Mouse (Mus musculus) adrenal gland, postnatal 4 days (tissue): ENCODE results near the gene Lyve1. TPM values are rescaled to one million over a fixed set of nuclear protein-coding genes. Genes with fewer than 3 reads are reported as not detected.

Source experiments
- DNase-seq, 2 experiments: peaks; one replicate each; pipeline ENCODE4 v3.0.0; 2021 to 2022; ENCODE audit warnings: low spot score in 2 of 2, mixed read lengths in 2 of 2
- total RNA-seq, 2 experiments: library from RNA; stranded (reverse); gene quantifications; 2 replicates each; pipeline ENCODE4 v1.2.3; 2021

Gene Lyve1
- total RNA-seq, 2 experiments from 2014 or later, result 24.1 to 33.6 TPM

- DNase-seq, result no peak
Observed at GRCm38 (mm10) chr7:110854927-110855546, 8.0 kb downstream of the Lyve1 start.

GRCm38 (mm10) chr7:110854519-110854918 lies 8.5 kb downstream of the Lyve1 start:
- no peak for DNase-seq

DNA sequence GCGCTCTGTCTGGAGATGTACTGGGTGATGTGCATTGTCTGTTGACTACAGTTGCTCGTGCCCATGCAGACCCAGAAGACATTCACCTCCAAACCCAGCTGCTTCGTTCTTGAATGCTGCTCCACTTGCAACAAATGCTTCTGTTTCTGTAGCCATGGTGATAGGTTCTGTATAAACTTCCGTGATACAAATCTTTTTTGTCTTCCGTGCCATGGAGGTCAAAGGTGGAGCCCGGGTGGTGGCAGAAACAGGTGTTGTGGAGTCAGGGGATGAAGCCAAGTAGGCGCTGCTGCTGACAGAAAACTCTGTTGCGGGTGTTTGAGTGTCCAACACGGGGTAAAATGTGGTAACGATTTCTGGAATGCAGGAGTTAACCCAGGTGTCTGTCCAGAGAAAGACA lies 9.4 kb downstream of the Lyve1 start:
- DNase-seq, result no peak

DNA sequence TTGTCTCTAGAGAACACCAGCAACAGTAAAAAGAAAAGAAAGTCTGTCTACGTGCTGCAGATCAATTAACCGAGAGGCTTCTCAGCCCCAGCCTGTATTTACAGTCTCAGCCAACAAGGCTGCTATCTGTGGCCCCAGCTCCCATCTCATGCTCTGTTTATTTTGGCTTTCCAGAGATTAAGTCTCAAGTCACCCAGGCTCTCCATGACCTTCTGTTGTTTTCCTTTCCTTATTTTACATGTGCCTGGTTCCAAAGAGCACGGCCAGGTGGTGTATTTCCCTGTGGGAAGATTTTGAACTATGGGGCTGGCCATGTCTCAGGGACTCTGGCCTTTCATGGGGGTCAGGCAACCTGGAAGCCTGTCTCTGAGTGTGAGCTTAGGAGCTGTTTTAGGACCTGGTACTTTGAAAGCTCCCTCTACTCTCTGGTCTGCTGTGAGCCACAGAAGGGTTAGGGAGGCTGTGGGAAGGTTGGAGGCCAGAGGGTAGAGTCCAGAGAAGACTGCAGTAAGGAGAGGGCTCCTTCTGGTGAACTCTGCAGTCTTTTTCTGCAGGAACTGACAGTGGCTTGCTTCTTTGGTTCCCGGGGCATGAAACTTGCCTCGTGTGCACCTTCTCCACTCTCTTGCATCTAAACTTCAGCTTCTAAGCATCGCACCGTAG lies 11.4 kb downstream of the Lyve1 start:
- DNase-seq, result no peak

GRCm38 (mm10) chr7:110848371-110848770 lies 14.7 kb downstream of the Lyve1 start:
- no peak for DNase-seq

DNA sequence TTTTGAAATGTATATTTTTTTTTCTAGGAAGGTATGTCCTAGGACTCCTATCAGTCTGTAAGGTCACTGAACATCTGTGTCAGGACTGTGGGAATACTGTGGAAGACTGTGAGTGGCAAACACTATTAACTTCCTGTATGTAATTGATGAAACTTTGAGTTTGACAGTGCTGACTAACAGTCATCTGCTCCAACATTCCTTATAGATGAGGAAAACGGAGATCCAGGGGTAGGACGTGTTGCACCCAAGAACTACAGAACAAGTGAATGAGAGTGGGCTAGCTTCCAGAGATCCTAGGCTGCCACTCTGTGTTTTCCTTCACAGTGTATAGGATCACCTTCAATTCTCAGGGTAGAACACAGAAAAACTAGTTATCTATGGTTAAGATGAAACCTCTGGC lies 15.7 kb downstream of the Lyve1 start:
- DNase-seq, result no peak

DNA sequence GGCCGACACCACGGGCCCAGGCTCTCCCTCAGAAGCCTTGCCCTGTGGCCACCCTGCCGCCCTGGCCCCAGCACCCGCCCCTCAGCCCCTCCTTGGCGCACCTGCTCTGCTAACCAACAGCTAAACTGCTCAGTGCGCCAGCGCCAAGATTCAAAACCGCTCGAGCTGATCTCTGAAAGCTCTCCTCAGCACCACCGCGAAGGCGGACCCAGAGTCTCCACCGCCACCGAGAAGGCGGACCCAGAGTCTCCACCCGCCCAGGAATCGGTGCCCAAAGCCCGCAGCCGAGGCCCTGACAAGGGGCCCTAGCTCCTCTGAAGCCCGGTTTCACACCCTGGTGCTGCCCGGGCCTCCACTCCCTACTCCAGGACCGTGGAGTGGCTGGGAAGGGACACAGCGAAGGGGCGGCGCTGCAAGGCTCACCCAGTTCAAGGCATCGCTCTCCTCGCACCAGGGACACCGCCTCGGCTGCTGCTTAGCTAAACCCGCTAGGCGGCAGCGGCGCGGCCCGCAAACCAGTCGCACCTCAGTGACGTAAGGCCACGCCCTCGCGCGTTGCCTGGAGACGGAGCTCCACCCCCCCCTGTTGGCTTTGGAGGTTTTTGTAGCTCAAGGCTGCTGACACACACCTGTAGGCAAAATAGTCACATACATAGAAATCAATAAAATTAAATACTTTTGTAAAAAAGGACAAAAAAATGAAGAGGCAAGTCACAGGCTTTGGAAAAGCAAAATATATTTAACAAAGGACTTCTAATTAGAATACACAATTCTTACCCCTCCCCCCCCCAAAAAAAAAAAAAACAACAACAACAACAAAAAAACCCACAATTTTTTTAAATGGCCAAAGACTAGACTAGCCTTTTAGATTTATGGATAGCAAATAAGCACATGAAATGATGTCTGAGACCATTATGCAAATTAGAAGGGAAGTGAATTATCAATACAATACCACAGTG lies 18.8 kb downstream of the Lyve1 start, which contains the start of gene Rnf141:
TSS of gene Rnf141 (minus strand) at position 542 of the 959 bp plus-strand sequence.
- DNase-seq, result peak; percentile 85 to 88

GRCm38 (mm10) chr7:110840332-110840731 lies 22.7 kb downstream of the Lyve1 start:
- no peak for DNase-seq

GRCm38 (mm10) chr7:110834522-110834921 lies 28.5 kb downstream of the Lyve1 start:
- no peak for DNase-seq

DNA sequence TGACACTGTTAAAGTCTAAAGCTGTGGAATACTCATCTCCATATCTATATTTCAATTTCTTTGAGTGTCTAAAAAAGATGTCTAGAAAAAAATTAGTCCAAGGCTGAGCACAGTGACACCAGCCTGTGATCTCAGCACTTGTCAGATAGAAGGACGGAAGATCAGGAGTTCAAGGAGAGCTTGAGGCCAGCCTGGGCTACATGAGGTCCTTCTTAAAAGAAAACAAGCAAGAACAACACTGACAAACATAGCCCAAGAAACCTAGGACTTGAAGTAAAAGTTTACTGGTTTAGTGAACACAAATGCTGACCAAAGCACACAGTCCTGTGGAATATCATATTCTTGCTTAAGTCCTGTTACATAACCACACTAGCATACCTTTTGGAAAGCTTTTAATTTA lies 29.0 kb downstream of the Lyve1 start:
- DNase-seq, result no peak

GRCm38 (mm10) chr7:110833024-110833423 lies 30.0 kb downstream of the Lyve1 start:
- no peak for DNase-seq

DNA sequence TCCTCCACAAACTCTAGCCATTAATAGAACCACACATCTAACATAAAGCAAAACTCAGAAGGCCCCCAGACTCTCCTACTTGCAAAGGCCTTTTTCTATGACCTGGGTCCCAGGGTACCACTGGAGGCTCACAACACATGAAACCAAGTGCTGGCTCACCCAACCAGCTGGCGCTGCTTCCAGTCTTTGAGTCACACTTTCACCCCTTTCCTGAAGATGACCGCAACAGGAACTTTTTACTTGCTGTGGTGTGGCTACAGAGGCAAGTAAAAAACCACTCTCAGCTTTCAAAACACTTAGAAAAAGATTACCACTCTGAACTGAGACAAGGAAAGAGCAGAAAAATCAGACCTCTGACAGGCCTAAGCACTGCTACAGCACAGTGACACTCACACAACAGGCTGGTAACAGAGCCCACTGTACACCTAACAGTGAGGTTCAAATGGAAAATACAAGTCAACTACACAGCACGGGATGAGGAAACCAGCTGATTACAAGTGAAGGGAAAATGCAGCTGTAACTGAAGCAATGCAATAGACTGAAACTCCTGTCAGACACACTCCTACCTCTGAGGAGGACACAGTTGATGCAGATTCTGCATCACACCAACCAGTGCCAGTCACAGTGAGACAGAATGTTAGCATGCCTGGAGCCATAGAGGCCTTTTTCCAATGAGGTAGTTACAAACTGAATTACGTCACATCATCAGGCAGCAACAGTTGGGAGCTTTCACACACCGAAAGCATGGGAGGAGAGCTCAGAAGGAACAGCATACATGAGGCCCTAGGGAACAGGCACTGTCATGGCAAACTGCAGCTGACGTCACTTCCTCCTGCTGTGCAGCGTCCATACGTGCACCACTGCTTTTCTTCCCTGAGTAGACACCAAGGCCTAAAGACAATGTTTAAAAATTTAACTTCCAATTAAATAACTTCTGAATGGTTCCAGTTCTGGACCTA lies 38.8 kb downstream of the Lyve1 start:
- no peak for DNase-seq

GRCm38 (mm10) chr7:110823593-110823992 lies 39.4 kb downstream of the Lyve1 start:
- DNase-seq, result no peak

DNA sequence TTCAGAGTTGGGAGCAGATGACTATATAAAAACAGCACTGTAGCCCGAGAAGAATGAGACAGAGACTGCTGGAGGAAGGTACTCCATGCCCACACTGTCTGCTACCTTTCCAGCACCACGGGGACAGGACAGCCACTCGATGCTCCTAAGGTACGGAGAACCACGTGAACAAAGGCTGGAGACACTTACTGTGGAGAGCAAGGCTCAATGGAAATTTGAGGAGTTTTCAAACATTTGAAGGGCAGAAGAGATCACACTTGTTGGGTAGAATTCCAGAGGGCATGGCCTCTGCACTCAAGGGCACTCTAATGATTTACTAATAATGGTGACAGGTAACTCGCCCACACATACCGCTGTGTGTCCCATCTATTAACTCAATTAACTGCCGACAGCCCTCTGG lies 40.0 kb downstream of the Lyve1 start:
- no peak for DNase-seq

DNA sequence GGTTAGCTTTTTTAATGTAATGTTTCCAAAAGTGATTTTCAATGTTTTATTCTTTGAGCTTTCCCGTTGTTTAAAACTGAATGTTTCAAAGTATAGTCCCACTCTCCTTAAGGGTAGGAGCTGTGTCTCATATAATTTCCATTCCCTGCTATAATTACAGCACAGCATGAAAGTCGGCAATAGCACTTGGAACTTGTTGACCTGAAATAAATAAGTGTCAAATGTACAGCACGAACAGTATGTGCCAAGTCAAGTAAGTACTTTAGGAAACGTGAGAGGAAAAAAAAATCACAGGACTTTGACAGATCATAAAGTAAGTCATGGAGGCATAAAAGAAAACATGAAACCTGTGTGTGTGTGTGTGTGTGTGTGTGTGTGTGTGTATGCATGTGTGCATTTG lies 41.0 kb downstream of the Lyve1 start:
- no peak for DNase-seq

GRCm38 (mm10) chr7:110821653-110822052 lies 41.4 kb downstream of the Lyve1 start:
- DNase-seq, result no peak

DNA sequence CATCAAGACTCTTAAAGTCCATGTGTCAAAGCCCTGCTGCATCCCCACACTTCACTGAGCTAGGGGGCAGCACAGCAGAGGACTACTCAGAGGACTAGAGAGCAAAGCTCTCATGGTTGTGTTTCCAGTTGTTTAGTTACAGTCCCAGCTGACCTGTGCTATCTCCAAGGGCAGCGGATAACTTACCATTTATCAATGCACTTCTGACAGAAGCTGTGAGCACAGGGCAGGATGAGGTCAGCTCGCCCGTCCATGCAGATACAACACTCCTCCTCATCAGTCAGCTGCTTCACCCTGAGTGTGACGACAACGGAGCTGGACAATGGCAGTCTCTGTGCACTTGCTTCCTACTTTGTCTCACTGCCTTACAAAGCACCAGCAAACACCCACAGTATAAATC lies 42.0 kb downstream of the Lyve1 start:
- DNase-seq, result no peak

- DNase-seq, result no peak
Observed at GRCm38 (mm10) chr7:110818787-110819350, 44.2 kb downstream of the Lyve1 start.

DNA sequence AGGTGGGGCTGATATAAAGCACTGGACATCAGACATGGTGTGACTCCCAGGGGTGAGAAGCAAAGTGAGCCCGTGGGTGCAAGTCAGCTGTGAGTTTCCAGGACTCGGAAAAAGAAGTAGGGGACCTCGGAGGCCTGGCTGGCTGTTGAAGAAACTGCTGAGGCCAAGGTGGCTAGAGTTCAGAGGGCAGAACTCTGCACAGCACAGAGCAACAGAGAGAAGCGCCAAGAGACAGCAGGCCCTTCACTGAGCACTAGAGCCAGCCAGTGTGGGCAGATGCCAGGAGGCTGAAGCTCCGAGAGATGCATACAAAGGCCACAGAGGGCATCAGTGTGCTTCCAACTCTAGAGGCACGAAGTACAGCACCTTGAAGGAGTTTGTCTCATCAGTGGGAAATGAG lies 44.8 kb downstream of the Lyve1 start:
- DNase-seq, result no peak

DNA sequence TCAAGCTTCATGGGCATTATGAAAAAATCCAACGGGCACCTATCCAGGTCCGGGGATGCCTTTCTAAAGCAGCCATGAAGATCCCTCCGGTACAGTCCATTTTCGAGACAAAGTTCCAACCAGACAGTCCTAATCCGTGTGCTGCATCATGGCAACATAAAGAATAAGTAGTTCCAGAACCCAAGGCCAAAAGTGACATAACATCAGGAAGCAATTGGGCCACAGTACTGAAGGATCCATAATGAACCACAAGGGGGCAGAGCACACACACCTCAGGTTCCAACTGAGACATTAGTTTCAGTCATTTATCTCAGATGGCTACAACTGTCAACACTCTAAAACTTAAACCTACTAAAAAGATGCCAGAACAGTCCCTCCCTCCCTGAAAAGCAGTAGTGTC lies 47.0 kb downstream of the Lyve1 start:
- DNase-seq, result no peak
